Mouse (Mus musculus) cerebellum, adult 2 months (tissue): ENCODE measurements around the gene Gm11559. TPM values are rescaled to one million over a fixed set of nuclear protein-coding genes. Genes with fewer than 3 reads are reported as not detected.
"Not testable (repeated sequence)": the region's sequence is repeated elsewhere in the genome, so short reads cannot be mapped to it uniquely, and the experiment has no call there.

Experiments used
- DNase-seq, 2 experiments: peaks; one replicate each; pipeline ENCODE4 v3.0.0; 2021
- H3K27ac ChIP-seq: fragments of 200-500 bp; 2 replicates; pipeline ENCODE4 v1.5.1; 2012; ENCODE audit warnings: low read length, control low read depth, inconsistent platforms; ENCODE audit not compliant: insufficient read depth
- H3K27me3 ChIP-seq: fragments of 200-500 bp; 2 replicates; pipeline ENCODE4 v1.6.1; 2012; ENCODE audit warnings: inconsistent platforms, mild to moderate bottlenecking, low read length, moderate library complexity; ENCODE audit not compliant: control insufficient read depth, insufficient read depth
- H3K4me1 ChIP-seq: fragments of 200-500 bp; 2 replicates; pipeline ENCODE4 v1.6.1; 2011; ENCODE audit warnings: low read length; ENCODE audit not compliant: control insufficient read depth, insufficient read depth
- H3K4me3 ChIP-seq: fragments of 200-500 bp; replicated peaks from 2 replicates; pipeline ENCODE3; 2011; ENCODE audit warnings: mild to moderate bottlenecking, low read depth, low read length, control low read depth; ENCODE audit not compliant: insufficient read depth
- CTCF ChIP-seq: fragments of 200-500 bp; IDR thresholded peaks from 2 replicates; pipeline ENCODE4 v1.5.1; 2011; ENCODE audit warnings: low read depth, mild to moderate bottlenecking, control low read depth, low read length, moderate library complexity, borderline replicate concordance; ENCODE audit not compliant: insufficient read depth
- POLR2A ChIP-seq: fragments of 200-500 bp; IDR thresholded peaks from 2 replicates; pipeline ENCODE4 v1.6.1; 2011; ENCODE audit warnings: low read length, control low read depth, borderline replicate concordance; ENCODE audit not compliant: insufficient read depth
- WGBS: fragments of 180-500 bp; shearing (Covaris S2); methylation state at CpG from one replicate; pipeline ENCODE4 v1.1.7; 2018; 5-methylcytosine and 5-hydroxymethylcytosine counted together
- polyA plus RNA-seq: library from polyadenylated mRNA; depleted of rRNA; stranded (reverse); fragments of >200 nt; gene quantifications from 2 replicates; pipeline ENCODE4 v1.2.3, GENCODE M21; 2012; rRNA removed

The Gm11559 gene
- not detected in 2 replicates for polyA plus RNA-seq

DNA sequence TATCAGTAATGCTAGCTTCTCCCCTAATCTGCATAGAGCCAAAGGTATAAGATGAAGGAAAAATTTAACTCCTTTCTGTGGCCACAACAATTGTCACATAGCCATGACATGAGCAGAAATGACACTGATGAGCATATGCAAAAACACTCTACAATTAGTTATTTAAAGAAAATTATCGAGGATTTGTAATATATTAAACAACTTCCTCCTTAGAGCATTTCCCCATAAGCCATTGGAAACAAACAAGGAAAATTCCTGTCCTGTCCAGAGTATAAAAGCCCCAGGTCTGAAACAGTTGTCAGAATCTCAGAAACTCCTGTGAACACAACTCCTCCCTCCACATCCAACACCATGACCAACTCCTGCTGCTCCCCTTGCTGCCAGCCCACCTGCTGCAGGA, at the start of gene Gm11559:
Gm11559 (plus strand) TSS at position 301 of the 400 bp plus-strand sequence.
- H3K27ac ChIP-seq: not testable (repeated sequence)
- 53% methylated on average over 1 of the region's 1 CpGs for WGBS

DNA sequence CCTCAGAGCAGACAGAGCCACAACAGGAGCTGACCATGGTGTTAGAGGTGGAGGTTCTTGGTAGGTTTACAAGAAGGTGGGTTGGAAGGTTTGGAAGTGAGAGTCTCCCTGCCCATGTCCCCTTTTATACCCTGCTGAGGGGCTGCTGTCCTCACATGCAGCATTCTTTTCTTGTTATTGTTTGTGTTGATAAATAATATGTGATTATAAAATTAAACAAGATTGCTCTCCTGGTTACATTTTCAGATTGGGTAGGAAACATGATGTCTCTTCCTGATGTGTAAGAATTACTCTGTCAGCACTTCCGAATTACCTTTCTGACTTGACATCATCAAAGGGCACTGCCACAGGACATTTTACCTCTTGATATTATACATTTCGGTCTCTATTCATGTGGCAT, 48.7 kb upstream of the Gm11559 start, which contains the start of gene Gm11564:
Gm11564 (minus strand) TSS at position 101 of the 400 bp plus-strand sequence.
- not testable (repeated sequence) for H3K4me3 ChIP-seq, H3K27me3 ChIP-seq, H3K4me1 ChIP-seq, H3K27ac ChIP-seq, DNase-seq
- 89% methylated on average over 2 of the region's 2 CpGs for WGBS

More for the DNA sequence above, at the start of gene Gm11559:
- H3K4me3 ChIP-seq, H3K27me3 ChIP-seq, H3K4me1 ChIP-seq, DNase-seq: not testable (repeated sequence)

DNA sequence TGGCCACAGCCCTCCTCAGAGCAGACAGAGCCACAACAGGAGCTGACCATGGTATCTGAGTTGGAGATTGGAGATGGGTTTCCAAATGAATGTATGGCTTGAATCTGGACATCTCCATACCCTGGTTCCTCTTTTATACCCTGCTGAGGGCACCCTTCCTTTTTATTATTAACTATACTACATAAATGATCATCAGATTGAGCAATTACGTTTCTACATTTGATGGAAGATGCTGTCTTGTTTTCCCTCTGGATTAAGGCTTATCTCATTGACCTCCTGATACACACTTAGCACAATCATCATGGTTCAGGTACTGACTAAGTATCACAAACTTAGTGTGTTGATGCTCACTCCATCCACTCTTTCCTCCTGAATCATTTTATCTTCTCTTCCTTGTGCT, 26.3 kb upstream of the Gm11559 start, which contains the start of gene 2300003K06Rik:
2300003K06Rik (minus strand) TSS at position 101 of the 400 bp plus-strand sequence.
- DNase-seq: no peak
- 73% methylated on average over 1 of the region's 1 CpGs for WGBS
- no peaks in the 10 kb centered on the region for H3K4me1 ChIP-seq
- no peak within 1 kb of the TSS for H3K4me3 ChIP-seq
- H3K27me3 ChIP-seq: no peaks in the 10 kb centered on the region
- no peak within 1 kb of the TSS for H3K27ac ChIP-seq
- TF ChIP-seq CTCF (no peak), POLR2A (no peak)

DNA sequence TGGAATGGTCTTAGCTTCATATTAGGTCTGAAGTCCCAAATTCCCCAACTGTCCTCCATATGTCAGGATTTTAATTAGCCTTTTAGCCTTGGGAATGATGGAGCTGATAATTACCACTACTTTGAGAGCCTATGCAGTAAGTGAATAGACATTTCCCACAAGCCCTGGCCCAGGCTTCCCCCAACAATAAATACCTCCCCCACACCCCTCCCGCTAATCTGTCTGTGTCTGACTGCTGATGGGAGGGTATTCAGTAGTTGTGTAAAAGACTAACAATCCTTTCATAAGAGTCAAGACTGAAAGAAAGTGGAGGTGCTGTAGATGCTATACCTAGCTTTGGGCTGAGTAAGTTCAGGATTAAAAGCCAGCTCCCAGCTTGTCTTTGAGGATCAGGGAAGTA, 22.1 kb upstream of the Gm11559 start:
- Histone ChIP-seq H3K4me1 (no peaks in the 10 kb centered on the region), H3K4me3 (no peak overlapping the region), H3K27me3 (no peaks in the 10 kb centered on the region), H3K27ac (no peak overlapping the region)
- TF ChIP-seq POLR2A (no peak), CTCF (no peak)
- WGBS: 86% methylated on average over 1 of the region's 1 CpGs
- DNase-seq: no peak

DNA sequence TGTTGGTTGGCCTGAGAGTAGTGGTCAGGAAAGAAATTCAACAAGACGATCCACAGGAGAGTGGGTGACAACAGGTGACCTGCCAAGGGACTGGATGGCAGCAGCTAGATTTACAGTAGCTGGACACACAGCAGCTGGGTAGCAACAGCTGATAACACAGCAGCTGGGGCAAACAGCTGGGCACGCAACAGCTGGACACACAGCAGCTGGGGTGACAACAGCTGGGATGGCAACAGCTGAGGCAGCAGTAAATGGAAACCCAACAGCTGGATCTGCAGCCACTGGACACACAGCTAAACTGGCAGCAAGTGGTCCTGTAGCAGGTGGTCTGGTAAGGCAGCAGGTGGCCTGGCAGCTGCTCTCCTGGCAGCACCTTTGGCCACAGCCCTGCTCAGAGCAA, 17.5 kb upstream of the Gm11559 start:
- WGBS: 92% methylated on average over 2 of the region's 2 CpGs
- H3K27ac ChIP-seq: no peak overlapping the region

DNA sequence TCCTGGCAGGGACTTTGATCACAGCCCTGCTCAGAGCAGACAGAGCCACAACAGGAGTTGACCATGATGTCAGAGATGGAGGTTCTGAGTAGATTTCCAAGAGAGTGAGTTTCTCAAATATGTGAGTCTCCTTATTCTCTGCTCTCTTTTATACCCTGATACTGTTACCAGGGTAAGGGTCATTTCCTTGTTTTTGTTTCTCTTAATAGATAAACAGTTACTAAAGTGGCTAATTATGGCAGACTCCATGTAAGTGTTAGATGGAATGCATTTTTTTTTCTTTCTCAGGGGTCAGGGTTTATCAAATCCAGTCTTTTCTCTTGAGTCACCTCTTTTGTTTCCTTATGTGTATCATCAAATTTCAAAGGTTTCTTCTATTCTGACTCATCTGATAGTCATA, 12.8 kb upstream of the Gm11559 start, which contains the start of gene Krtap4-16:
Krtap4-16 (minus strand) TSS at position 101 of the 400 bp plus-strand sequence.
- H3K27ac ChIP-seq: no peak within 1 kb of the TSS
- no peaks in the 10 kb centered on the region for H3K27me3 ChIP-seq
- TF ChIP-seq CTCF: no peak
- no peak for TF ChIP-seq POLR2A
- DNase-seq: no peak
- H3K4me3 ChIP-seq: no peak within 1 kb of the TSS
- H3K4me1 ChIP-seq: no peaks in the 10 kb centered on the region

More for the DNA sequence above, 17.5 kb upstream of the Gm11559 start:
- Histone ChIP-seq H3K27me3 (no peaks in the 10 kb centered on the region), H3K4me3 (no peak overlapping the region), H3K4me1 (no peaks in the 10 kb centered on the region)
- TF ChIP-seq POLR2A (no peak), CTCF (no peak)
- DNase-seq: no peak

DNA sequence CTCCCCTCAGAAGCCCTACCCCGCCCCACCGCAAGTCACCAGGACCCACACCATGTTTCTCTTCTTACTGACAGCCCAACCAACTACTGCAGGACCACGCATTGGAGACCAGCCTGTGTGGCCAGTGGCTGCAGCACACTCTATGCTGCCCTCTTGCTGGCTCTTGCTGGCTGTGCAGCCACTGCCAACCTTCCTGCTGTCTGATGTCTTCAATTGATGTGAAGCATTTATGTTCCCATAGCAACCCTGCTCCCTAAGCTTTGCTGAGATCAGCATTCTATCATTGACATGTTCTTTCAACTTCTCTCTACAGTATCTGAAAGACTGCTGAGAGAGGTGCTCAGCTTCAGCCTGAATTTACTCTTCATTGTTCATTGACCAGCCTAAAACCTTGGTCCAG, 10.2 kb upstream of the Gm11559 start:
- 64% methylated on average over 3 of the region's 3 CpGs for WGBS
- H3K4me1 ChIP-seq: no peaks in the 10 kb centered on the region
- H3K27me3 ChIP-seq: no peaks in the 10 kb centered on the region
- no peak overlapping the region for H3K27ac ChIP-seq
- no peak overlapping the region for H3K4me3 ChIP-seq
- DNase-seq: no peak
- TF ChIP-seq POLR2A (no peak), CTCF (no peak)

DNA sequence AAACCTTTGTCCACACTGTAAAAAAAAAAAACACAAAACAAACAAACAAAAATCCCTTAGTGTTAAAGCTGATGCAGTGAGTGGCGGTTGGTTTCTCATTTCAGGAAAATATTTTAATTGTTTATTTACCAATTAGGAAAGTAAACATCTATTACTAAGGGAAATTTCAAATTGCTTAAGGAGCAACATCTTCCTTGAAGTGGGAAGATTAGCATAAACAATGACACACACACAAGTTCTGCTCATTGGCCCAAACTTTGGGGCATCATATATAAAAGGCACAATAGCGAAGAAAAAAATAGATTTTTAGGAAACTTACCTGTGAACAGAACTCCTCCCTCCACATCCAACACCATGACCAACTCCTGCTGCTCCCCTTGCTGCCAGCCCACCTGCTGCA, 6.7 kb upstream of the Gm11559 start, which contains the start of gene Gm11568:
Gm11568 (plus strand) TSS at position 301 of the 400 bp plus-strand sequence.
- 93% methylated on average over 2 of the region's 2 CpGs for WGBS
- Histone ChIP-seq H3K27me3 (no peaks in the 10 kb centered on the region), H3K27ac (no peak within 1 kb of the TSS), H3K4me1 (no peaks in the 10 kb centered on the region), H3K4me3 (no peak within 1 kb of the TSS)
- DNase-seq: no peak
- TF ChIP-seq CTCF (no peak), POLR2A (no peak)

DNA sequence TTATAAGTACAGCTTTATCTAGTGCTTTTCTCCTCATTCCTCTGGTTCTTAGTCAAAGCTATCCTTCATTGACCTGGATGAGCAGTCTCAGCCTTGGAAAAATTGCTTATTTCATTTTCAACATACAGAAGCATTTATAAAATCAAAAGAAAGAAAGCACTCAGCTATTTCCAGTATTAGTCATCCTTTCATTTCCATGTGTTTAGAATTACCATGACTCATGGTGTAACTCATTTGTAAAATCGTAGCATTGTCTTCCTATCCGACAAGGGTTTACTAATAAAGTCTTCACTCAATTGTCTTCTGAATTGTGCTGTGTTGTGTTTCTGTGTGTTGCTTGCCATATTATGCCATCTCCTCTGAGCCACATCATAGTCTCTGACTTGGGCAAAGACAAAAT, 5.5 kb upstream of the Gm11559 start:
- H3K4me3 ChIP-seq: no peak overlapping the region
- H3K4me1 ChIP-seq: no peaks in the 10 kb centered on the region
- no peaks in the 10 kb centered on the region for H3K27me3 ChIP-seq
- 81% methylated on average over 2 of the region's 2 CpGs for WGBS
- TF ChIP-seq POLR2A (no peak), CTCF (no peak)
- H3K27ac ChIP-seq: no peak overlapping the region
- no peak for DNase-seq

DNA sequence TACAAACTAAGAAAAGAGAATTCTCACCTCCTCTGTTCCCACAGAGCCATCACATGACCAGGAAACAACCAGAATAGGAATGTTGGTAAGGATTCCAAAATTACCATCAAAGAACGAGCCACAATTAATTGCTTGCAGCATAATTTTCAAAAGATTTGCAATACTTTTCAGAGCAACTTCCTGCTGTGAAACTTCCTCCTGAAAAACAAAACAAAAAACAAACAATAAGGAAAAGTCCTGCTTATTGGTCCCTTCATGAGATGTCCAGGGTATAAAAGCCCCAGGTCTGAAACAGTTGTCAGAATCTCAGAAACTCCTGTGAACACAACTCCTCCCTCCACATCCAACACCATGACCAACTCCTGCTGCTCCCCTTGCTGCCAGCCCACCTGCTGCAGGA, 8.8 kb downstream of the Gm11559 start, which contains the start of gene Krtap9-1:
Krtap9-1 (plus strand) TSS at position 301 of the 400 bp plus-strand sequence.
- 59% methylated on average over 1 of the region's 1 CpGs for WGBS
- not testable (repeated sequence) for H3K4me1 ChIP-seq, DNase-seq, H3K4me3 ChIP-seq, H3K27ac ChIP-seq, H3K27me3 ChIP-seq

DNA sequence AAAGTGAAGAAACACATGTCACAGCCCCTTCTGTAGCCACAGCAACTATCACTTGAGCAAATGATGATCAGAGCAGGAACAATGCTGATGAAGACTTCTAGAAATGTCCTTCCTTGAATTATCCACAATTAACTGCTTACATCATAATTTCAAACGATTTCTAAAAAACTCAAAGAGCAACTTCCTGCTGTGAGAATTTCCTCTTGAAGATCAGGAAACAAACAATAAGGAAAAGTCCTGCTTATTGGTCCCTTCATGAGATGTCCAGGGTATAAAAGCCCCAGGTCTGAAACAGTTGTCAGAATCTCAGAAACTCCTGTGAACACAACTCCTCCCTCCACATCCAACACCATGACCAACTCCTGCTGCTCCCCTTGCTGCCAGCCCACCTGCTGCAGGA, 14.6 kb downstream of the Gm11559 start, which contains the start of gene Gm11567:
Gm11567 (plus strand) TSS at position 301 of the 400 bp plus-strand sequence.
- not testable (repeated sequence) for H3K4me1 ChIP-seq, H3K4me3 ChIP-seq, H3K27me3 ChIP-seq, H3K27ac ChIP-seq, DNase-seq
- 37% methylated on average over 1 of the region's 1 CpGs for WGBS
